Mouse (Mus musculus): Measurements from ENCODE around the gene Cd164l2. TPM values are rescaled to one million over a fixed set of nuclear protein-coding genes. Genes with fewer than 3 reads are reported as not detected.

The Cd164l2 gene
- polyA plus RNA-seq, 1 experiment from 2014 or later = 5.2 TPM

- Histone ChIP-seq H3K4me1 (peaks cover 26% of the 10 kb centered on the region), H3K9ac (no peak overlapping the region), H3K36me3 (no peaks in the 10 kb centered on the region), H3K4me2 (no peak overlapping the region), H3K27ac (no peak overlapping the region), H3K27me3 (peaks cover 37% of the 10 kb centered on the region), H3K4me3 (no peak overlapping the region), H3K9me3 (no peaks in the 10 kb centered on the region)
- ATAC-seq (ENCODE audit: insufficient number of reproducible peaks, low FRiP score, low TSS enrichment, low read depth) = no peak
- WGBS = 93% methylated on average over 24 of the region's 24 CpGs
Measured at GRCm38 (mm10) chr4:133210023-133210787, 1.7 kb upstream of the Cd164l2 start.

DNA sequence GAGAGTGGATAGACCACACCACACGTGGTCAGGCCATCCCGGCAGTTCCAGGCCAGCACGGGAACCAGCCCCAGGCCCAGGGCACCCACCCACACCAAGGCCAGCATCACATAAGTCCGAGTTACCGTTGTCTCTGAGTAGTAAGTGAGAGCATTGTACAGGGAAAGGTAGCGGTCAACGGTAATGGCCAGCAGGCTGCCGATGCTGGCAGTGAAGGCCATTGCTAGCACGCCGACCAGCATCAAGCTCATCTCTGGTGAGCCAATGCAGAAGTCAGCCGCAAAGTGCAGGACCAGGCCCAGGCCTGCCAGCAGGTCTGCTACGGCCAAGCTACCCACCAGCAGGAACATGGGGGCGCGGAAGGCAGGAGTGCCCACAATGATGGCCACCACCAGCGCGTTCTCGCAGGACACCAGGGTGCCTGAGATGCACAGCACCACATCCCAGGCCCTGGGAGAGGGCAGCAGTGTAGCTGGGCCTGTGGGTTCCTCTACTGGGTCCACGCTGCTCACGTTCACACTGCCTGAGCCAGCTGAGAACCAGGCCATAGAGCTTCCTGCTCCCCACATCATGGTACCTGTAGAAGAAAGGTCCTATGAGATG lies 1.0 kb upstream of the Cd164l2 start:
- Histone ChIP-seq H3K36me3 (no peaks in the 10 kb centered on the region), H3K4me1 (peaks cover 25% of the 10 kb centered on the region), H3K27ac (no peak overlapping the region), H3K4me2 (no peak overlapping the region), H3K4me3 (no peak overlapping the region), H3K9me3 (no peaks in the 10 kb centered on the region), H3K27me3 (peaks cover 37% of the 10 kb centered on the region), H3K9ac (no peak overlapping the region)
- no peak for ATAC-seq (ENCODE audit: insufficient number of reproducible peaks, low FRiP score, low TSS enrichment, low read depth)
- 94% methylated on average over 19 of the region's 19 CpGs for WGBS

DNA sequence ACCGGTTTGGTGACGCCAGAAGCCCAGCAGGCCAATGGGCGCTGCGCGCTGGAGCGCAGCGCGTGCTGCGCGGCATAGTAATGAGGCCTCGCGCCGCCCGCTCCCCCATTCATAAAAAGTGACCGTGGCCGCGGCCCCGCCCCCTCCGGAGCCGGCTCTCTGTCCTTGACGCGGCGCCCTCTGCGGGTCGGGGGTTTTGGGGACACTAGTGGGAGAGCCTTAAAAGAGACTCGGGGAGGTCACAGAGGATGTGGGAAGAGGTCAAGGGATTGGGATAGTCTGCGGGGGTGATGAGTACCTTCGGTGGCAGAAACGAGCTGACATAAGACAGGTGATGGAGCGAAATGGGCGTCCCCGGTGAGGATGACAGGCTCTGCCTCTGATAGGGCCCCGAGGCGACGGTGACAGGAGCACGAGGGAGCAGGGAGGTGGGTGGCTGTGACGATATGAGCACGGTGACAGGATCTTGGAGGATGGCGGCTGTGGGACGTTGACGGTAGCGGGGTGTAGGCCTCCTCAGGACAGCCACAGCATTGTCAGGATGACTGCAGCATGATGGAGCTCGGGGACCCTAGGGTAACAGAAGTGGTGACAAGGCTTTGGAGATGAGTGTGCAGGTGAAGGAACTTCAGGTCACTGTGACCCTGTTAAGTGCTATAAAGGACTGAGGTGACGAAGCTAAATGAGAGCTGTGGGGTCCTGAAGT lies 784 bp downstream of the Cd164l2 start:
- H3K4me2 ChIP-seq = peak overlapping the region; percentile 99
- peak overlapping the region; percentile 37; the same call in 1 of the 2 replicates for H3K9ac ChIP-seq
- no peaks in the 10 kb centered on the region for H3K36me3 ChIP-seq
- peak; percentile 64; the same call in 1 of the 2 replicates for ATAC-seq (ENCODE audit: insufficient number of reproducible peaks, low FRiP score, low TSS enrichment, low read depth)
- peaks cover 37% of the 10 kb centered on the region for H3K27me3 ChIP-seq
- no peaks in the 10 kb centered on the region for H3K9me3 ChIP-seq
- no peak overlapping the region for H3K27ac ChIP-seq
- H3K4me1 ChIP-seq = peaks cover 24% of the 10 kb centered on the region
- WGBS = 1% methylated on average over 44 of the region's 44 CpGs
- peak overlapping the region; percentile 63 for H3K4me3 ChIP-seq

- Histone ChIP-seq H3K27me3 (peaks cover 37% of the 10 kb centered on the region), H3K9me3 (no peaks in the 10 kb centered on the region)
- WGBS = 0% methylated on average over 9 of the region's 9 CpGs
Measured at GRCm38 (mm10) chr4:133213268-133213590, 1.3 kb downstream of the Cd164l2 start.

GRCm38 (mm10) chr4:133213661-133214060 lies 1.7 kb downstream of the Cd164l2 start:
- H3K4me3 ChIP-seq = peak overlapping the region; percentile 63; the same call in 1 of the 2 replicates
- peaks cover 39% of the 10 kb centered on the region for H3K27me3 ChIP-seq
- H3K9ac ChIP-seq = no peak overlapping the region

More at GRCm38 (mm10) chr4:133213268-133213590, 1.3 kb downstream of the Cd164l2 start:
- Histone ChIP-seq H3K4me3 (peak overlapping the region; percentile 63), H3K9ac (no peak overlapping the region), H3K4me2 (peak overlapping the region; percentile 99), H3K27ac (no peak overlapping the region), H3K4me1 (peaks cover 24% of the 10 kb centered on the region), H3K36me3 (no peaks in the 10 kb centered on the region)
- ATAC-seq (ENCODE audit: insufficient number of reproducible peaks, low FRiP score, low TSS enrichment, low read depth) = no peak

GRCm38 (mm10) chr4:133217641-133218040 lies 5.7 kb downstream of the Cd164l2 start:
- peaks cover 21% of the 10 kb centered on the region for H3K4me1 ChIP-seq
- no peak overlapping the region for H3K4me3 ChIP-seq
- H3K27me3 ChIP-seq = peaks cover 34% of the 10 kb centered on the region
- H3K36me3 ChIP-seq = no peaks in the 10 kb centered on the region
- 4% methylated on average over 5 of the region's 5 CpGs for WGBS
- H3K9me3 ChIP-seq = no peaks in the 10 kb centered on the region
- H3K27ac ChIP-seq = no peak overlapping the region
- no peak overlapping the region for H3K9ac ChIP-seq
- no peak for ATAC-seq (ENCODE audit: insufficient number of reproducible peaks, low FRiP score, low TSS enrichment, low read depth)
- no peak overlapping the region for H3K4me2 ChIP-seq

More at GRCm38 (mm10) chr4:133213661-133214060, 1.7 kb downstream of the Cd164l2 start:
- Histone ChIP-seq H3K4me2 (peak overlapping the region; percentile 99), H3K9me3 (no peaks in the 10 kb centered on the region), H3K36me3 (no peaks in the 10 kb centered on the region), H3K27ac (no peak overlapping the region), H3K4me1 (peaks cover 24% of the 10 kb centered on the region)
- WGBS = 16% methylated on average over 10 of the region's 10 CpGs
- no peak for ATAC-seq (ENCODE audit: insufficient number of reproducible peaks, low FRiP score, low TSS enrichment, low read depth)

- H3K4me1 ChIP-seq = peaks cover 12% of the 10 kb centered on the region
- no peaks in the 10 kb centered on the region for H3K9me3 ChIP-seq
- no peak overlapping the region for H3K4me3 ChIP-seq
- no peak overlapping the region for H3K4me2 ChIP-seq
- H3K9ac ChIP-seq = no peak overlapping the region
- WGBS = 84% methylated on average over 3 of the region's 3 CpGs
- H3K27me3 ChIP-seq = peaks cover 25% of the 10 kb centered on the region; the same call in 1 of the 2 replicates
- no peaks in the 10 kb centered on the region for H3K36me3 ChIP-seq
- H3K27ac ChIP-seq = no peak overlapping the region
- no peak for ATAC-seq (ENCODE audit: insufficient number of reproducible peaks, low FRiP score, low TSS enrichment, low read depth)
Measured at GRCm38 (mm10) chr4:133218745-133219144, 6.8 kb downstream of the Cd164l2 start.

- peak overlapping the region; percentile 29; the same call in 1 of the 2 replicates for H3K9ac ChIP-seq
- H3K4me1 ChIP-seq = peaks cover 17% of the 10 kb centered on the region
- H3K27me3 ChIP-seq = peaks cover 21% of the 10 kb centered on the region; the same call in 1 of the 2 replicates
- no peak for ATAC-seq (ENCODE audit: insufficient number of reproducible peaks, low FRiP score, low TSS enrichment, low read depth)
- peak overlapping the region; percentile 38 for H3K4me3 ChIP-seq
- no peak overlapping the region for H3K27ac ChIP-seq
- no peaks in the 10 kb centered on the region for H3K36me3 ChIP-seq
- H3K4me2 ChIP-seq = peak overlapping the region; percentile 80
- H3K9me3 ChIP-seq = no peaks in the 10 kb centered on the region
- 3% methylated on average over 25 of the region's 25 CpGs for WGBS
Measured at GRCm38 (mm10) chr4:133220656-133221055, 8.7 kb downstream of the Cd164l2 start.

GRCm38 (mm10) chr4:133221701-133222100 lies 9.8 kb downstream of the Cd164l2 start:
- Histone ChIP-seq H3K4me2 (no peak overlapping the region), H3K36me3 (no peaks in the 10 kb centered on the region), H3K4me3 (no peak overlapping the region), H3K27me3 (peaks cover 21% of the 10 kb centered on the region; the same call in 1 of the 2 replicates), H3K9ac (no peak overlapping the region), H3K9me3 (no peaks in the 10 kb centered on the region), H3K27ac (no peak overlapping the region), H3K4me1 (peaks cover 17% of the 10 kb centered on the region)
- 86% methylated on average over 8 of the region's 8 CpGs for WGBS
- ATAC-seq (ENCODE audit: insufficient number of reproducible peaks, low FRiP score, low TSS enrichment, low read depth) = no peak

DNA sequence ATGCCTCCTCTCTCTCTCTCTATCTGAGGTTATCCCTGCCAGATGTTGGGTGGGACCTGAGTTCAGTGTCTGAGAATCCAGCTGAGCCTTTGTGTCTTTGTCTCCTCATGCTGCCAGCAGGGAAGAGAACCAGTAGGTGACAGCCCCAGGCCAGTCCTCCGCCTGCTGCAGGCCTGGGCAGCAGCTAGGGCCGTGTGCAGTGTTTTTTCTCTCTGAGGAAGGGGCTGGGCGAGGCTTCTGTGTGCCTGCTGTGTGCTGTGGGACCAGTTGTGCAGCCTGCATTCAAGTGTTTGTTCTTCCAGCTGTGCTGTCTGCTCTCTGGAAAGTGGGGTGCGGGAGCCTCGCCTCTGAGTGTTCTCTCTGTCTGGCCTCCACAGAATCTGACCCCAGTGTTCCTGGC lies 11.9 kb downstream of the Cd164l2 start:
- Histone ChIP-seq H3K36me3 (no peaks in the 10 kb centered on the region), H3K9ac (no peak overlapping the region), H3K9me3 (no peaks in the 10 kb centered on the region), H3K27ac (no peak overlapping the region), H3K4me3 (no peak overlapping the region), H3K4me2 (no peak overlapping the region), H3K27me3 (peaks cover 17% of the 10 kb centered on the region; the same call in 1 of the 2 replicates), H3K4me1 (peaks cover 17% of the 10 kb centered on the region)
- no peak for ATAC-seq (ENCODE audit: insufficient number of reproducible peaks, low FRiP score, low TSS enrichment, low read depth)
- WGBS = 57% methylated on average over 5 of the region's 5 CpGs

GRCm38 (mm10) chr4:133226073-133226472 lies 14.1 kb downstream of the Cd164l2 start:
- Histone ChIP-seq H3K9ac (no peak overlapping the region), H3K4me1 (peaks cover 17% of the 10 kb centered on the region), H3K9me3 (no peaks in the 10 kb centered on the region), H3K27me3 (peaks cover 10% of the 10 kb centered on the region; the same call in 1 of the 2 replicates), H3K4me3 (no peak overlapping the region), H3K27ac (no peak overlapping the region), H3K36me3 (no peaks in the 10 kb centered on the region), H3K4me2 (no peak overlapping the region)
- no peak for ATAC-seq (ENCODE audit: insufficient number of reproducible peaks, low FRiP score, low TSS enrichment, low read depth)
- 67% methylated on average over 10 of the region's 10 CpGs for WGBS

DNA sequence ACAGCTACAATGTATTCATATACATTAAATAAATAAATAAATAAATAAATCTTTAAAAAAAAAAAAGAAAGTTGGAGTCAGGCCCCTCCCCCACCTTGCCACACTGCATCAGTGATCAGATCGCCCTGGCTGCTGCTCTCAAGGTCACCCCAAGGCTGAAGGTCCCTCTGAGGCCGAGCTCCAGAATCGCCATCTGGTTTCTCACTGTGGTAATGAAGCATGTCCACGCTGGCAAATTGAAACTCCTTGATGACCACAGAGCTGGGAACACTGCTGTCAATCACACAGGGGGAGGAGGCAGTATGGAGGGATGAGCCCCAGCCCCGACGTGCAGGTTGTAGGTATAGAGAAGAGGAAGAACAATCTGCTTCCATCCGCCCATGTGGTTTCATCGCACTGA lies 15.7 kb downstream of the Cd164l2 start:
- Histone ChIP-seq H3K4me2 (no peak overlapping the region), H3K27me3 (no peaks in the 10 kb centered on the region), H3K36me3 (no peaks in the 10 kb centered on the region), H3K4me3 (no peak overlapping the region), H3K9me3 (no peaks in the 10 kb centered on the region), H3K27ac (no peak overlapping the region), H3K9ac (no peak overlapping the region), H3K4me1 (peaks cover 13% of the 10 kb centered on the region)
- ATAC-seq (ENCODE audit: insufficient number of reproducible peaks, low FRiP score, low TSS enrichment, low read depth) = no peak
- 76% methylated on average over 8 of the region's 8 CpGs for WGBS

All from limb, embryonic 15.5 days (tissue).